Mouse (Mus musculus) layer of hippocampus, postnatal 14 days (tissue): ENCODE measurements at regions not wholly inside any gene's neighbourhood (a gene's known extent, or its start where the extent isn't known, plus 50 kb on each side); places are given as distances from the start of the nearest gene placed in this dataset.
A peak's percentile ranks its signal among the peaks of the same experiment; 100 is the strongest.

Source experiments
- DNase-seq, 2 experiments: peaks; one replicate each; pipeline ENCODE4 v3.0.0; 2021 to 2022; ENCODE audit warnings: low spot score in 2 of 2, mixed read lengths in 1 of 2

DNA sequence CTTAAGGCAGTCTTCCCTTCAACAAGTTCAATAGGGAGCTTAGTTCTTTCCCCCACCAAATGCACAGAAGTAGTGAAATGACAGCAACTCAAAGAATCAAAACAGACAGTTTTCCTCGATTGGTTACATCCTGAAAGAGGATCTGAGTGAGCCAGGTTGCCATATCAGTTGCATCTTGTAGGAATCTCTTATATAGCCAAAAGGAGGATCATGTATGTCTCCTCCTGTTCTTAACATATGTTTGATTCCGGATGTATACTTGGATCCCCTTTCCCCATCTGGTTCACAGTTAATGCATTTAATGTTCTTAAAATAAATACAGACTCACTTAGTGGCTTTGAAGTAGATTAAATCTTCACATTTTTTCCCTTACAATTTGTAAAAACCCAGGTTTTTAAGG lies 1224.0 kb upstream of the Flrt2 start:
- no peak for DNase-seq

DNA sequence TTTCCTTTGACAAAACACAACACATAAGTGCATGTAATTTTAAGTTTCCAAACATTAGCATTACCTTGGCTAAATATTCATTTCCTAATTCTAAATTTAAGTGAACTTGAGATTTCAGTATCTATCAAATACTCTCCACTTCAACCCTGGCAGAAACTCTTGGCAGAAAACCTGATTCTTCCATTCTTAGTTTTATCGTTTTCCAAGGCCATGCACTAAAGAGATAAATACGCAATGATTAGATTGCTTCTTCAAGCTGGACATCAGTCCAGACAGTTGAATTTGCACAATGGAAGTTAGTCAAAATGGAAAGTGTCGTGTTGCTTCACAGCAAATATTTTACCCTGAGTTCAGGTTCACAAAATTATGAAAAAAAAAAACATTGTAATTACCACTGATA lies 1223.4 kb upstream of the Flrt2 start:
- DNase-seq: no peak

DNA sequence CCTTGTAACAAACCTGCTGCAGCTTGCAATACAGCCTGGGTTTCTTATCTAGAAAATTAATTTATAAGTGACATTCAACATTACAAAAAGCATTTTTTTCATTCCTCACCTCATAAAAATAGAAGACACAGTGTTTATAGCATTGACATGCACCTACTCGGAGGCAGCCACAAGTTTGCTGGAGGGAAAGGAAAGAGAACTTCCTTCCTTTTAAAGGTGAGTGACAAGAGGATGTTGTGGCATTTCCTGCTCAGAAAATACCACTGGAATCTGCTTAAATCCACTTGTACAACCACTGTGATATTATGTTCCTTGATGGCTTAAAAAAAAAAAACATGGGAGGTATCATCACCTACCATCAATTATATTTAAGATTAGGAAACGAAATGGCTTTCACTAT lies 1222.2 kb upstream of the Flrt2 start:
- no peak for DNase-seq

DNA sequence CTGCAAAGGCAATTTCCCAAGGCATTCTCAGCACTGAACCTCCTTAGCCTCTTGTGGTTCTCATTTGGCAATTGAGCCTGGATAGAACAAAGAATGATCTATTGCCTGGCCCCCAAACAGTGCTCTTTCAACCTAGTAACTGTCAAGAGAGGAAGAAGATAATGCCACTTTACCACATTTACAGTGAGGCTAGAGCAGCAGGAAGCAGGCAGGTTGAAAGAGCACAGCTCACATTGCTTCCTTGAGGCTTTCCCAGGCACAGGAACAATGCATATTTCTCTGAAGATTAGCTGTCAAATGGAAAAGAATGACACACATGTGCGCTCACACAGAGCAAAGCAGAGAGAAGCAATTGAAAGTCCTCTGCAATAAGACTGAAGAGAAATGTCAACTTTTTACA lies 1221.0 kb upstream of the Flrt2 start:
- no peak for DNase-seq

DNA sequence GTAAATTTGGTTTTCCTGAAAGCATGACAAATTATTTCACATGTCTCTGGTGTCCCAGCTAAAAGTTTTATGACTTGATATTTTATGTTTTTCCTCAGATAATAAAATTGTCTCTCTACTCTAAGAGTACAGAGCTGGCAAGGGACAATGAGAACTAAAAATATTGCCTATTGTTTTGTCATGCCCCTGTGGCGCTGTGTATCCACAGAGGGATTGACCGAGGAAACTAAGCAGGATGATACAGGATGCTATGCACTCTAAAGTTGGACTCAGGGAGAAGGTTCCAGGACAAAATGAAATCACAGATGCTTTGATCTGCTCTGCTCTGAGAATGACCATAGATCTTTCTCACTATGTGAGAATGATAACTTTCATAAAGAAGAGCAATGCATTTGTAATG lies 1203.3 kb upstream of the Flrt2 start:
- DNase-seq: no peak

DNA sequence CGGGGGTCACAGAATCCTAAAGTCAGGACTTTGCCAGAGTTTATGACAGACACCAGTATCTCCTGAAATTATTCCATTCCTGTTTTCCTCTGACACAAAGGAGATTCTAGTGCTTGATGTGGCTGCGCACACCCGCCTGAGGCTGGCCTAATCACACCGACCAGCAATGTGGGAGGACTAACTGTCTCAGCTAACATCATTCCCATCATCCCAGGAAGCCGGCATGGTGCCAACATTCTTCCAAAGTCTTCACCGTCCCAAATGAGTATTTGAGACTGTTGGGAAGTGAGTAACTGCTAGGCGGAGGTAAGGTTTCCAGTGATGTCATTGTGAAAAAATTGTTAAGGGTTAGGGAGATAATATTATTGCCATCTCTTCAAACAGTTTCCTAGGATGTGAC lies 1183.9 kb upstream of the Flrt2 start:
- no peak for DNase-seq

DNA sequence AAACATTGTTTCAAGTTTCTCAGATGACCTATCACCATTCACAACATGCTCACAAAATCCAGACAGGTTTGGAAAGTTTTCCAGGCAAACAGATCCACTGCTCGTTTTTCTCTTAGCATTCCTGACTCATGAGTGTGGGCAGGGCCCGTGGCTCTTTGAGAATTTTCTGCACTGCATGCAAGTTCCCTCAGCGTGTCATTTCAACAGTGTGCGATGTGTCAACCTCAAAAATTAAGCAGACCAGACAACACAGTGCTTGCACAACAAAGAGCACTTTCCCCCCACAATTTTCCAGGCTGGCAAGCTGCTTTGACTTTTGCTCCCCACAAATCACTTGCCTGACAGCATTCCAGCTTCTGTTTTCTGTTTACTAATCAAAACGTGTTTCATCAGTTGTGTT lies 1182.2 kb upstream of the Flrt2 start:
- DNase-seq: peak in 1 of 2 experiments; percentile 2

DNA sequence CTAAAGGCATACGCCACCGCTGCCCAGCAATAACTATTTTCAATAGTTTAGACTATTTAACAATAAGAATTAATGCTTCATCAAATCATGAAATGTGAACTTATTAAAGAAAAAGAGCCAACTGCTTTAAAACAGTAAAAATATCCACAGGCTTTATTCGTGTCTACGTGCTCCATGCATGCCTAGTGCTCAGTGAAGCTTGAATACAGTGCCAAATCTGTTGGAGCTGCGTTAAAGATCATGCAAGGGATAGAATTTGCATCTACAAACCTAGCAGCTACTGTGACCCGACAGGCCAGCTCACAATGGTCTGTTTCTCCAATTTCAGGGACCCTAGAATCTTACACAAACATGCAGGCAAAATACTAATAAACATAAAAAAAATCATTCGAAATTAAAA lies 1147.3 kb upstream of the Flrt2 start:
- DNase-seq: no peak

DNA sequence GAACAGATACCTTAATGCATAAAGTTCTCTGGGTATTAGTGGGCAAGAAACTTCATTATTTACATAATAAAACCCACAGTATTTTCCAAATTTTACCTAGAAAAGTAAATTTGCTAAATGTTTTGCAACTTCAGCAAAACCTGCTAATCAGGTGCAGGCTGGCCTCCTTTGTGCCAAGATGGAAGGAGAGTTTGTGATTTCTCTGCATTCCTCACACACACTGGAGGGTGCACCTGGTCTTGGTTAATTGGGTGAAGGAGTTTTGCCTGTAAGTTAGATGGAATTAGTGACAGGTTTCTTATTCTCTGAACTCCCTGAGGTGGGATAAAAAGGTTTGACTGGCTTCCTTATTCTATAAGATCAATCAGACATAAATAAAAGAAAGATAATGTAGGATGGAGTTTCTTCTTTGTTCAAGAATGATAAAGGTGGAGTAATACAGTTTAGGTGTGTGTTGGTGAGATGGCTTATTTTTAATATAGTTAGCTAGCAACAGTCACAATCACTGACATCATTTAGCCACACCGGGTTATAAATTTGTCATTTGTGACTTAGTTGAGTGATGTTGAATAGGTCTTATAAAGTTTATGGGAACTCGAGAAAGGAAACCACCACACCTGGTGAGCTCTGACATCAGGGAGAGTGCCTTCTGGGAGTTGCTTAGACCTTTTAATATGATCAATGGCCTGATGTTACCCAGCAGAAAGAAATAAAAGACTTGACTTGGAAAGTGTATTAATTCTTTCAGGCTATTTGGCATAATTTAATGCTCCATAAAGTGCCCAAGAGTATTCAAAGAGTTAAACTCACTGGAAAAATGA lies 1131.4 kb upstream of the Flrt2 start:
- no peak for DNase-seq

DNA sequence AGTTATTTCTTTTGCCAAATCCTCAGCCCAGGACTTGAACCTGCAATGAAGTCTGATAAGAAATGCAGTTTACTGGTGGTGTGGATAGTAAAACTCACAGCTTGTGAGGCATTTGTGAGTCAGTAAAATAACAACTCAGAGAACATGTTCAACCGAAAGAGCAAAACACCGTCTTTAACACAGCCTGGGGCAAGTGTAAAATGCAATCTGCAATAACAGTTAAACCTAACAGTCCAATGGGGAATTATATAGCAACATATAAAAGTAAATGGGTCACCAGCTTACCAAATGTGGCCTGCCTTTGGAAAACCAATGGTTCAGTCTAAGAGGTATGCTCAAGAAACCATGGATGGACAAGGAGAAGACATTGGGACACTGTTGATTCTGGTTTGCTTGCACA lies 1117.0 kb upstream of the Flrt2 start:
- no peak for DNase-seq

DNA sequence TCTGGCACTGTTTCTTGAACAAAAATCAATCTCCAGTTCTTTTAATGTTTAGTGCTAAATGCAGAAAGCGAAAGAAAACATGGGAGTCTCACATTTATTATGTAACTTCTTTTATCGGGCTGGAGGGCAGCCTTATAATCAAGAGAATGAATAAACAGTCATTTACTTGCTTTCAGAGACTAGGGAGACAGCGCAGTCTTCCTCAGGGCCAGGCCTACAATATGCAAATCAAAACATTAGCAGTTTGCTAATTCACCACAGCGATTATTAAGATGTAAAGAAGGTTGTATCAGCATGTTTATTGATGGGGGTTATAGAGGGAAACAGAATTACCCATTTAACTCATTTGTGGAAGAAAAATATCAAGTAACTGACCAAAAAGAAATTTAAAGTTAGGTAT lies 1111.7 kb upstream of the Flrt2 start:
- no peak for DNase-seq

DNA sequence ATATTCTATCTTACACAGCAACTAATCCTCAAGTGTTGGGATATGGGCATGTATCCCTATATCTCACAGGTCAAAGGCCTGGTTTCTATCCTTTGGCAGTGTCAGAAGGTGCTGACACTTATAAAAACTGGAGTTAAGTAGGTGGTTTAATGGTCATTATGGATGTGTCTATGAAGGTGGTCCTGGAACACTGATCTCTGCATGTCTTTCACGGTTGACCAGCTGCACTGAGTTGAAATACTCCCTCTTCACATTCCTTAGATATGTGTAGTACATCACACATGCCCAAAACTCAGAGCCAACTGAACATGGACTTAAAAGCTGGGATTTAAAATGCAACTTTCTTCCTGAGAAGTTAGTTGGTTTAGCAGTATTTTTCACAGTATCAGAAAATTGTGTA lies 1107.7 kb upstream of the Flrt2 start:
- no peak for DNase-seq

DNA sequence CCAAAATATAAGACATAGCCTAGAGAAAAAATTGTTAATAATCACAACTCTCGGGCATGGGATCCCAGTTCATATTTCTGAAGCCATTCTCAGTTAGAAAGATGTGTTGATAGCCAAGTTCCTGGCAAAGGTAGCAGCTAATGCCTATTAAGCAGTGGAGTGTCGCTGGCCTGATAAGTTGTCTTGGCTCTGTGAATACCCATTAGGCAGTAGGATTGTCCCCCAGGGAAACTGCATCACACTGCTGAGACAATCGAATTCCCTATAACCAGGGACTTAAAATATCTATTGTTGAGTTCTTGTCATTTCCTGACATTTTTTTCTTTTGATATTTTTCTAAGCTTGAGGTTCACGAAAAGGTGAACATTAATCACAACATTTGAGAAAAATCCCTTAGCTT lies 1105.0 kb upstream of the Flrt2 start:
- no peak for DNase-seq

DNA sequence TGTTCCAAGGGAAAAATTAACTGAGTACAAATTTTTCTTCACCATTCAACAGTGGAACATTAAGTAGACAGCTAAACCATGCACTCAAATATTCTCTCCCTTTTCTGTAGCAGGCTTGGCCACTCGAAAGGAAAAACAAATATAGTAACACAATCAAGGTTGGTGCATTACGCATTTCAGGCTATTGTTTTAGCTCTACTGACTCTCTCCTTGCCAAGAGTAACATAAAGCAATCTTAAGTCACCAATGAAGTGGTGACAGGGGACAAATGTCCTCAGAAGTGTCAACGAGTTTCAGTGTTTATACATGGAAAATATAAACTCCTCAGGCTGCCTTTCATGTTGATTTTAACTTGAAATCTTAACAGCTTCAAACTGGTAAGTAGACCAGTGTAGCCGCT lies 1103.4 kb upstream of the Flrt2 start:
- DNase-seq: no peak

DNA sequence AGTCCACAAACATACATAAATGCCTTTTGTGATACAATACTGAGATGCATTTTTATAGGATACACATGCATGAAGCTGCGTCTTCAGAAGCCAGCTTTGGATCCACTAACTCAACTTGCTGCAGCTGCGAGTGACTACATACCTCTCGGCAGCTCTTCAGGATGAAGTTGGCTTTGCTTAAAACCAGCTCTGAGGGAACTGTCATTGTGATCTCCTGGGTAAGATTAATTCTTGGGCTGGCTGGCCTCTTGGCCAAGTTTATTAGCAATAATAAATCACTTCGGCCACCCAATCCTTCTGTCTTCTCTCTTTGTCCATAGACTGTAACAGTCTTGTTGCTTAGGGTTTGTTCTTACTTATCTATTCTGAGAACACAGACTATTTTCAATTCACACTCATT lies 1103.0 kb upstream of the Flrt2 start:
- DNase-seq: no peak

DNA sequence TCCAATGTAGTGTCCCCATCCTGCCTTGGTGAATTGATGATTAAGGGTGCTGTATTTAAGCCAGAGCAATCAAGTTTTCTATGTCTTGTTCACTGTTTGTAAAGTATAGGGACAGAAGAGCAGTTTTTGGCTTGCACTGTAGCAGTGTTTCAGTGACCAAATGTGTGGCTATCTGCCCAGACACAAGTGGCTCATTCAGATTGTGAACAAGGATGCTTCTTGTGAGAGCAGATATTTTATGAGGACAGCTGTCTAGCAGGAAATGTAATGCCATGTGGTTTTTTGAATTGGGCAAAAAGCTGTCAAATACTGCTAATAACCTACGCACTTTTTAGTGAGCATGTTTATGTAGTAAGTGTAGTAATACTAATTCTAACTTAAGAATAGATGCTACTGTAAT lies 1086.5 kb upstream of the Flrt2 start:
- DNase-seq: peak; percentile 5 to 64

DNA sequence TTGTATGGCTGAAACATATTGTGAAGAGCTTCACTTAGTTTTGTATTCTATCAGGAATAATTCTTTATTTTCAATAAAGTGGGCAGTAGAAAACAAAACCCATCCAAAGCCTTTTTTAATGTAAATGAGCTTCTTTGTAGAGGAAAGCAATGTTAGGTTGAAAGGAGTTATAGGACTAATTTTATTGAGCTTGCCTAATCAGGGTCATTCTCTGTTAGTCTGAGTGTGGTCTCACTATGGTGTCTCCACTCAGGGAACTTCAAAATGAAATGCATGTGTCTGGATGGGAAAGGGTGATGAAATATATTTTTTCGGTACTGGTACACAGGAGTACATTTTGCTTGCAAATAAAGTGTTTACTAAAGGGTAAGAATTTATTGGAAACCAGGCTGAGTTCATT lies 1055.5 kb upstream of the Flrt2 start:
- DNase-seq: no peak

DNA sequence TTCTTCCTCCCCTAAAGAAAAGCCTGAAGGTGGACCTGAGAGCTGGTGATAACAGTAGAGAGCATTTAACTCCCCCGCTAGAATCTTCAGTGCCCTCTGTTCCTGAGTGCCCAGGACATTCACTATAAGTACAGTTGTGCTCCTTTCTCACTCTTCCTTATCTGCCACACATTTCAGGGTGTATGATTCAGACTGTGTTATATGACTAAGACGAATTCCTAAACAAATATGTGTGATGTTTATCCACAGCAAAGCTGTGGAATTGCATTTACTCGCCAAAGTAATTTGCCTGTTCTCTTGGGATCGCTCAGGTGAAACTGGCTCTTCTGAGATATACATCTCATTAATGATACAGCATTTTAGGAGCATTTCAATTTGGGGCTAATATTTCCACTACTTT lies 1051.9 kb upstream of the Flrt2 start:
- DNase-seq: no peak

DNA sequence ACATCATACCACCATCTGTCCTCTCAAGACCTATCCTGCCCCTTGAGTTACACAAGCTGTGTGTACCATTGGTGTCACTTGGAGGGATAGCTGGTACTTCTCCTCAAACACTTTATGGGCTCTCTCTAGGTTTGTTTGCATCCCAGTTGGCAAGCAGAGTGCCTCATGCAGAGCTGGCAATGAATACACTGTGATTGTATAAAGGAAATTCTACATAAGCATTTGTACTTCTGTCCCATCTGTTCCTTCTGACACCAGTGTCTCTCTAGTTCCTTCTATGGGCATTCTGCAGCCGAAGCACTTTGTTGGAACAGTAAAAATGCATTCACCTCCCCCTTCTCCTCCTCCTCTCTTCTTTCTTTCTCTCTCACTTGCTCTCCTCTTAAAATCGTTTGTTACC lies 1046.7 kb upstream of the Flrt2 start:
- peak in 1 of 2 experiments; percentile 3 for DNase-seq

DNA sequence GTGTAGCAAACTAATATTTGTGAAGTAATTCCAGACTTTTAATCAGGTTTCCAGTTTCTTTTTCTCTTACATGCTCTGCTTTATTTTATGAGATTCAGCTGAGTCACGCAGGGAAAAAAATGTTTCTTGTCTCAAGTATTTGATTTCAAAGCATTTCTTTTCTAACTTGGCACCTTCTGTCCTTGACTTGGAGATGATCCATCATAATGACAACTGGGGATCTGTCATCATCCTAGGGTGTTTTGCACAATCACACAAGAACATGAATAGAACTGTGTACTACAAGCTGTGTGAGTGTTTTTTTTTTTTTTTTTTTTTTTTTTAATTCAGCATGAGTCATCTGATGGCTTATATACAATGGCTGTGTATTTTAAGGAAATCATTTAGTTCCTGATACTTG lies 1022.0 kb upstream of the Flrt2 start:
- peak in 1 of 2 experiments; percentile 63 for DNase-seq

DNA sequence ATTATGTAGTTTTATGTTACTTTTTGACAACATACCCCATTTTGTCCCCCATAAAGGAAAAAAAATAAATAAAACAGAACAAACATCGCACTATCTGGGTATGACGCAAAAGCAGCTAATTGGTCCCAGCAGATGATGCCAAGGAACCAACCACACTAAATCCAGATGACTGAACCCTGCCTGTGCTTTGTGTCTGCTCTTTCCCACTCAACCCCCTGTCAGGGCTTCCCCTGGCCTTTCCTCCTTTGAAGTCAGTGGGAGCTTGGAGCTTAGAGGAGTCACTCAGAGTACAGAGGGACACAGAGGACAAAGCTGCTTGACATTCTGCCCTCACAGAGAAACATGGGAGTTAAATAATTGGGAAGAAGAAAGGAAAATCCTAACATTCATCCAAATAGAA lies 1017.1 kb upstream of the Flrt2 start:
- DNase-seq: no peak

DNA sequence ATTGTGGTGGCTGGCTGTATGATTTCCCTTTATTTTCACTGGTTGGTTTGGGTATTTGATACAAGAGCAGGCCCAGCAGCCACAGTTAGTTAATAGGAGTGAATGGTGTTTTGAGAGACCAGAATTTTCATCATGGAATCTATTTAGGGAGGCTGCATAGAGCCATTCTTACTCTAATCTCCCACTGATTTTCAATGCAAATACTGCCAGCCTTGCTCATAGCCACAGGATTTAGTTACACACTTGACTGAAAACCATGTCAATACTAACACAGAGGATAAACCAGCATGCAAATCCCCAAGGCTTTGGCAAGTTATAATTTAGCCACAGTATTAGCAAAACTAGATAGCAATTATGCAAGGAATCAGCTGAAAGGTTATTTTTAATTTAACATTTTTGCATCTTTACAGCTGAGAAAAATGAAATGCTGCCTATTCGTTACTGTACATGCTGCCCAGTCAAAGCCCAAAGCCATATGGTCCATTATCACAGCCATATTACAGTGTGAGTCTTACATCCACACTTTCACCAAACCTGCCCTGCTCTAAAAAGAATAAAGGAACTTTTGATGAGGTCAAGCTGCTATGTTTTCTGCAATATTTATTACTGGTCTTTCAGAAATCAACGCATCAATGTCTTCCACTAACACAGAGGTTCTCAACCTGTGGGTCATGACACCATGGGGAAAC lies 1000.5 kb upstream of the Flrt2 start:
- DNase-seq: no peak

DNA sequence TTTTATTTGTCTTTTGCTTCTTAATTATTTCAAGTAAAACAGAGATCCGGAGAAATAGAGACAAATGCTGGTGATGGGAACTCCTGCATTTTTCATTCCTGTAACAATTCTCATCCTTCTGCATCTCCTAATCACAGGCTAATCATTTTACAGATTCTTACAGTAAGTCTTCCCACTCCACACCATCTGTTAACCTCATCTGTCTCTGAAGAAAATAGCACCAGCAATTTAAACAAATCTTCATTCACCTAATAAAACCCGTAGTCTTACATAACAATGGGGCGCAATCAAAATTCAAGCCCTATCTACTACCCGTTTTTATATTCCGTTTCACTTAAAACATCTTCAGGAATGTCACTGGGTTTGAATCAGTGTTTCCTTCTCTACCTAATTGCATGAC lies 960.6 kb upstream of the Flrt2 start:
- DNase-seq: peak in 1 of 2 experiments; percentile 14
